Mouse (Mus musculus): ENCODE results near the gene Mpi. TPM values are rescaled to one million over a fixed set of nuclear protein-coding genes. Genes with fewer than 3 reads are reported as not detected.
A peak's percentile ranks its signal among the peaks of the same experiment; 100 is the strongest.

Gene Mpi
- polyA plus RNA-seq, 1 experiment from 2014 or later: 24.6 TPM

DNA sequence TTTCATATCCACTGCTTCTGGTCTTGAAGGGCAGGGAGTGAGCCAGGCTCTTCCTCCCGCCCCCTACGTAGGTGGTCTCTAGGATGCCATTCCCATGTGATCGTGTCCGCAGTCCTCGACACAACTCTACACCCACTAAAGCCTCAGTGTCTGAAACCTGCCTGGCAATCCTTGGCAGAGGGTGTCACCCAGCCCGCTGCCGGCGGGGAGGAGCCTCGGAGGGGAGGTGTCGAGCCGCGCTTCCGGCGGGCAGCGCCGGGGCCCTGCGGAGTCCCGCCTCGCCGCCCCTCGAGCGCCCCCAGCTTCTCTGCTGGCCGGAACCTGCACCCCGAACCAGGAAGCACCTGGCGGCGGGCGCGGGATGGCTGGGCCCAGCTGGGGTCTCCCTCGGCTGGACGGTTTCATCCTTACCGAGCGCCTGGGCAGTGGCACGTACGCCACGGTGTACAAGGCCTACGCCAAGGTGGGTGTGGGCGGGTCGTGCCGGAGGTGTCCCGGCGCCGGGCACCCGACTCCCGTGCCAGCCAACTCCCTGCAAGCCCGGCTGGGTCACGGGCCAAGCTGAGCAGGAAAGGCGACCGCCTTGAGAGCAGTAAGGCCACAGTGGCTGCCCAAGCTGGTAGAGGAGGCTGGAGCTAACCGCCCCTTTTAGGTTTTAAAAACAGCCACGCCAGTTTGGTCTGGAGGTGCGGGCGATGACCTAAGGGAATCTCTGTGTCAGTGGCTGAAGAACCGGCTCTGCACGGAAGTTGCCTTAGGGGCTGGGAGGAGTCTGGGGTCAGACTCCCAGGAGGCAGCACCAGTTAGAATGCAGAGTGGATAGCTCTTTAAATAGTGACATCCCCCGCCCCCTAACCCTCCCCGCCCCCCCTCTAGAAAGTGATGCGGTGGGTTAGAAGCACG is 36.9 kb upstream of the Mpi start, which contains the start of gene Ulk3:
TSS of gene Ulk3 (plus strand) at position 229 of the 903 bp plus-strand sequence.
- Histone ChIP-seq H3K9me3 (ENCODE audit: control insufficient read depth, low read length) (no peaks in the 10 kb centered on the region), H3K27ac (replicated peaks) (peak within 1 kb of the TSS; percentile 86), H3K4me1 (replicated peaks; ENCODE audit: control insufficient read depth, insufficient read depth) (0 out of 2 replicates have a peak, but pooled peaks cover 2% of the 10 kb centered on the region), H3K4me3 (ENCODE audit: low read depth, low read length) (peak within 1 kb of the TSS; percentile 79), H3K36me3 (ENCODE audit: control insufficient read depth, insufficient read depth, low read length) (peaks cover 21% of the 10 kb centered on the region; the same call in 1 of the 2 replicates), H3K4me2 (replicated peaks; ENCODE audit: low read depth) (peak within 1 kb of the TSS; percentile 97), H3K27me3 (ENCODE audit: control insufficient read depth, insufficient read depth, low read length) (no peaks in the 10 kb centered on the region), H3K9ac (ENCODE audit: low read length) (peak within 1 kb of the TSS; percentile 83)
- peak; percentile 89 for DNase-seq (ENCODE audit: low spot score)
- under 1% methylated on average over 52 of the region's 58 CpGs for WGBS
- TF ChIP-seq EP300 (optimal IDR thresholded peaks at IDR 0.05) (no peak), CTCF (IDR thresholded peaks at IDR 0.05; ENCODE audit: low read depth) (peak; percentile 57)
- ATAC-seq (ENCODE audit: low FRiP score, low TSS enrichment): peak; percentile 85

DNA sequence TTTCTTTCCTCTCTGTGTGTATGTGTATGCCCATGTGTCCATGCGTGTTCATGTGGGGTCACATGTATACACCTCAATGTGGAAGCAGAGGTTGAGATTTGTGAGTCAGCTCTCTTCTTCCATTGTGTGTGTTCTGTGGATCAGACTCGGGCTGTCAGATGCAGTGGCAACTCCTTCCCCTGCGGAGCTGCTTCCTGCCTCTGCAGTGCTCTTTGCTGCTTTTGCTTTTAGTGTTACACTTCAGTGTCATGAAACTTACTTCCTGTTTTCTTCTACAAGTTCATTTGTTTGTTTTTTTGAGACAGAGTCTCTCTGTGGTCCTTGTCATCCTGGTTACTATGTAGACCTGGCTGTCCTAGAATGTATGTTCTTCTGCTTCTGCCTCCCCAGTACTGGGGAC is 32.4 kb upstream of the Mpi start:
- H3K9me3 ChIP-seq (ENCODE audit: control insufficient read depth, low read length): no peaks in the 10 kb centered on the region
- ATAC-seq (ENCODE audit: low FRiP score, low TSS enrichment): no peak
- no peak overlapping the region for H3K9ac ChIP-seq (ENCODE audit: low read length)
- H3K27ac ChIP-seq (replicated peaks): no peak overlapping the region
- H3K4me1 ChIP-seq (replicated peaks; ENCODE audit: control insufficient read depth, insufficient read depth): 0 out of 2 replicates have a peak, but pooled peaks cover 2% of the 10 kb centered on the region
- no peak overlapping the region for H3K4me3 ChIP-seq (ENCODE audit: low read depth, low read length)
- WGBS: 86% methylated on average over 3 of the region's 3 CpGs
- DNase-seq (ENCODE audit: low spot score): no peak
- H3K36me3 ChIP-seq (ENCODE audit: control insufficient read depth, insufficient read depth, low read length): peaks cover 26% of the 10 kb centered on the region
- H3K4me2 ChIP-seq (replicated peaks; ENCODE audit: low read depth): no peak overlapping the region
- H3K27me3 ChIP-seq (ENCODE audit: control insufficient read depth, insufficient read depth, low read length): no peaks in the 10 kb centered on the region
- TF ChIP-seq EP300 (optimal IDR thresholded peaks at IDR 0.05): no peak
- no peak for TF ChIP-seq CTCF (IDR thresholded peaks at IDR 0.05; ENCODE audit: low read depth)

DNA sequence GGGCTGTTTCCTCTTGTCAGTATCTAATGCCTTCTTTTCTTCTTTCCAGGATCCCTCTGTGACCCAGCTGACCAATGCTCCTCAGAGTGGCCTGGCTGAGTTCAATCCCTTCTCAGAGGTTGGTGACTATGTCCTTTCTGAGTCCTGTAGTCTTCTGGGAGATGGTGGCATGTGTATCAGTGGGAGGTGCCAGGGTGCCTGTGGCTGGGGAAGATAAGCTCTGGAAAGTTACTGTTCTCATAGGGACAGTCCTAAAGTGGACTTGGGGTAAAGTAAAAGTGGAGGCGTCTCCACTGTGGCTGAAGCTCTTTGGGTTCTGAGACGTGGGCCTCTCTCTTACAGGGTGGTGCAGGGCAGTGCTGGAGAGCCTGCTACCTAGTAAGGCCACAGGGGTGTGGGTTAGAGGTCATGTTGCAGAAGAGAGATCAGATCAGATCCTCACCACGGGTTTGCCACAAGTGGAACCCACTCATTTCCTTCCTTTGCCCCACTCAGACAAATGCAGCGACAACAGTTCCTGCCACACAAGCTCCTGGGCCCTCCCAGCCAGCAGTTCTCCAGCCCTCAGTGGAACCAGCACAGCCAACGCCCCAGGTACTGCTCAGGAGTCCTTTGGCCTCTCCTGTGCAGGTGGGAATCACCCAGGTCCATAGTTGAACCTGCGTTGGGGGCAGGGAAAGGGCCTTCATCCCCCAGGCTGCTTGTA is 24.7 kb upstream of the Mpi start:
- H3K4me3 ChIP-seq (ENCODE audit: low read depth, low read length): no peak overlapping the region
- WGBS: 80% methylated on average over 6 of the region's 6 CpGs
- no peaks in the 10 kb centered on the region for H3K4me1 ChIP-seq (replicated peaks; ENCODE audit: control insufficient read depth, insufficient read depth)
- no peak for TF ChIP-seq EP300 (optimal IDR thresholded peaks at IDR 0.05)
- no peak for TF ChIP-seq CTCF (IDR thresholded peaks at IDR 0.05; ENCODE audit: low read depth)
- no peak for DNase-seq (ENCODE audit: low spot score)
- H3K27ac ChIP-seq (replicated peaks): no peak overlapping the region
- peak; percentile 21; the same call in 1 of the 2 replicates for ATAC-seq (ENCODE audit: low FRiP score, low TSS enrichment)
- H3K9ac ChIP-seq (ENCODE audit: low read length): no peak overlapping the region
- H3K27me3 ChIP-seq (ENCODE audit: control insufficient read depth, insufficient read depth, low read length): no peaks in the 10 kb centered on the region
- no peaks in the 10 kb centered on the region for H3K9me3 ChIP-seq (ENCODE audit: control insufficient read depth, low read length)
- peaks cover 31% of the 10 kb centered on the region for H3K36me3 ChIP-seq (ENCODE audit: control insufficient read depth, insufficient read depth, low read length)
- H3K4me2 ChIP-seq (replicated peaks; ENCODE audit: low read depth): no peak overlapping the region

DNA sequence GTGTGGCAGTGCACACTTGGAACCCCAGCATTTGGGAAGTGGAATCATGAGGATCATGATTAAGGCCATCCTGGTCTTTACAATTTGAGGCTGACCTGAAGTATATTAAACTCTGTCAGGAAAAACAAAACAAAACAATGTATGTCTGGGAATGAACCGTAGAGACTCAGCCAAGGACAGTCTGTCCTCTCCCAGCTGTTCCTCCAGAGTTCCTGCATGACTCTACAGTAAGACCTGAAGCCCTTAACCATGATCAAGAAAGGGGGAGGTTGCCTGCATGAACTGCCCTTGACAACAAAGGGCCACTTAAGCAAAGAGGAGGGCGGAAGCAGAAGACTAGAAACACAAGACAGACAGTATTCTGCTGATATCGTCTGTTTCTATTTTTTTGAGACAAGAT is 23.0 kb upstream of the Mpi start:
- ATAC-seq (ENCODE audit: low FRiP score, low TSS enrichment): no peak
- TF ChIP-seq EP300 (optimal IDR thresholded peaks at IDR 0.05): no peak
- TF ChIP-seq CTCF (IDR thresholded peaks at IDR 0.05; ENCODE audit: low read depth): no peak
- peaks cover 22% of the 10 kb centered on the region for H3K36me3 ChIP-seq (ENCODE audit: control insufficient read depth, insufficient read depth, low read length)
- no peaks in the 10 kb centered on the region for H3K9me3 ChIP-seq (ENCODE audit: control insufficient read depth, low read length)
- H3K4me3 ChIP-seq (ENCODE audit: low read depth, low read length): no peak overlapping the region
- H3K27me3 ChIP-seq (ENCODE audit: control insufficient read depth, insufficient read depth, low read length): no peaks in the 10 kb centered on the region
- WGBS: 60% methylated on average over 3 of the region's 3 CpGs
- no peak for DNase-seq (ENCODE audit: low spot score)
- H3K4me1 ChIP-seq (replicated peaks; ENCODE audit: control insufficient read depth, insufficient read depth): no peaks in the 10 kb centered on the region
- no peak overlapping the region for H3K9ac ChIP-seq (ENCODE audit: low read length)
- no peak overlapping the region for H3K27ac ChIP-seq (replicated peaks)
- H3K4me2 ChIP-seq (replicated peaks; ENCODE audit: low read depth): no peak overlapping the region

DNA sequence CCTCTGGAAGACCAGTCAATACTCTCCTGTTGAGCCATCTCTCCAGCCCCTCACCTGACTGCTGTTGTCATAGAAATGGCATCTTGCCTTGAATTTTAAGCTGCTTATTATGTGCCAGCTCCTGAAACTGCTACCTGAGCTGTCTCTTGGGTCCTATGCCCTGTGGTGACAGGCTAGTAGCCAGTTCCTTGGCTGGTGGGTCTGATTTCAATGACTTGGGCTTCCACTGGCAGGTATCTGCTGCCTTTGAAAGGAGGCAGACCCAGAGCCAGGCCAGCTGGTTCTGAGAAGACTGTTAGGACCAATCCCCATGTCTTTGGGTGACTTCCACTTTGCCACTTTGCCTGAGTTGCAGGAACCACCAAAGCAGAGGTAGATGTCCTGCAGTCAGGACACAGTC is 21.8 kb upstream of the Mpi start:
- no peak for DNase-seq (ENCODE audit: low spot score)
- no peaks in the 10 kb centered on the region for H3K9me3 ChIP-seq (ENCODE audit: control insufficient read depth, low read length)
- H3K36me3 ChIP-seq (ENCODE audit: control insufficient read depth, insufficient read depth, low read length): peaks cover 14% of the 10 kb centered on the region
- no peaks in the 10 kb centered on the region for H3K4me1 ChIP-seq (replicated peaks; ENCODE audit: control insufficient read depth, insufficient read depth)
- H3K27ac ChIP-seq (replicated peaks): no peak overlapping the region
- no peak overlapping the region for H3K4me2 ChIP-seq (replicated peaks; ENCODE audit: low read depth)
- no peak overlapping the region for H3K4me3 ChIP-seq (ENCODE audit: low read depth, low read length)
- no peaks in the 10 kb centered on the region for H3K27me3 ChIP-seq (ENCODE audit: control insufficient read depth, insufficient read depth, low read length)
- TF ChIP-seq EP300 (optimal IDR thresholded peaks at IDR 0.05): no peak
- TF ChIP-seq CTCF (IDR thresholded peaks at IDR 0.05; ENCODE audit: low read depth): no peak
- H3K9ac ChIP-seq (ENCODE audit: low read length): no peak overlapping the region
- no peak for ATAC-seq (ENCODE audit: low FRiP score, low TSS enrichment)

Data from stomach, postnatal 0 days (tissue).